Mouse (Mus musculus) hindbrain, embryonic 16.5 days (tissue): Measurements from ENCODE around the gene Lyrm1. TPM values are rescaled to one million over a fixed set of nuclear protein-coding genes. Genes with fewer than 3 reads are reported as not detected.

Source experiments
- ATAC-seq: fragments of 200-750 bp; cut with Nextera tagmentation; 2 replicates; pipeline ENCODE4 v1.8.0; 2017; ENCODE audit warnings: moderate TSS enrichment, moderate library complexity
- H3K27ac ChIP-seq: fragments of 300-500 bp; sonication (generic); 2 replicates; pipeline ENCODE4 v1.5.1; 2014; ENCODE audit warnings: low read depth, mild to moderate bottlenecking, control low read depth, low read length, moderate library complexity
- H3K27me3 ChIP-seq: fragments of 300-500 bp; sonication (generic); replicated peaks from 2 replicates; pipeline ENCODE4 v1.6.1; 2014; ENCODE audit warnings: low read length; ENCODE audit not compliant: control insufficient read depth, insufficient read depth
- H3K36me3 ChIP-seq: fragments of 300-500 bp; sonication (generic); 2 replicates; pipeline ENCODE4 v1.6.1; 2014; ENCODE audit warnings: mild to moderate bottlenecking, low read length, moderate library complexity, mixed read lengths; ENCODE audit not compliant: control insufficient read depth, insufficient read depth
- H3K4me1 ChIP-seq: fragments of 300-500 bp; sonication (generic); 2 replicates; pipeline ENCODE4 v1.6.1; 2014; ENCODE audit warnings: low read depth, low read length; ENCODE audit not compliant: control insufficient read depth, insufficient read depth
- H3K4me2 ChIP-seq: fragments of 300-500 bp; sonication (generic); 2 replicates; pipeline ENCODE4 v1.6.1; 2014; ENCODE audit warnings: mild to moderate bottlenecking, low read length, control low read depth, moderate library complexity
- H3K4me3 ChIP-seq: fragments of 300-500 bp; sonication (generic); 2 replicates; pipeline ENCODE4 v1.5.1; 2014; ENCODE audit warnings: mild to moderate bottlenecking, low read length, control low read depth, moderate library complexity
- H3K9ac ChIP-seq: fragments of 300-500 bp; sonication (generic); 2 replicates; pipeline ENCODE4 v1.6.1; 2014; ENCODE audit warnings: low read depth, mild to moderate bottlenecking, control low read depth, low read length, moderate library complexity
- H3K9me3 ChIP-seq: fragments of 300-500 bp; sonication (generic); 2 replicates; pipeline ENCODE4 v1.6.1; 2014; ENCODE audit warnings: mild to moderate bottlenecking, low read length, moderate library complexity; ENCODE audit not compliant: control insufficient read depth
- WGBS: fragments of 180-500 bp; shearing (Covaris S2); extraction: QIAGEN DNeasy Blood & Tissue Kit; methylation state at CpG from one replicate; pipeline ENCODE4 v1.1.7; 2014; 5-methylcytosine and 5-hydroxymethylcytosine counted together
- polyA plus RNA-seq: library from polyadenylated mRNA; unstranded; fragments of >200 nt; fragmentation: Nextera tagmentation; extraction: Ambion mirVana; gene quantifications from 2 replicates; pipeline ENCODE4 v1.2.1, GENCODE M21; 2015

Lyrm1 gene
- polyA plus RNA-seq = 19.2 and 21.0 TPM in 2 replicates

GRCm38 (mm10) chr7:119895639-119896512 is at the start of gene Lyrm1, which contains the start of gene Dcun1d3:
Gene Lyrm1, plus strand, starts transcription at chr7:119895861.
Gene Dcun1d3, minus strand, starts transcription at chr7:119896298.
- peak; percentile 99 for ATAC-seq
- WGBS = under 1% methylated on average over 63 of the region's 63 CpGs
- Histone ChIP-seq H3K4me1 (peaks cover 21% of the 10 kb centered on the region), H3K27ac (peak within 1 kb of the TSS; percentile 99), H3K9me3 (no peaks in the 10 kb centered on the region), H3K27me3 (no peaks in the 10 kb centered on the region), H3K9ac (peak within 1 kb of the TSS; percentile 91), H3K4me3 (peak within 1 kb of the TSS; percentile 82), H3K4me2 (peak within 1 kb of the TSS; percentile 81), H3K36me3 (no peaks in the 10 kb centered on the region)

DNA sequence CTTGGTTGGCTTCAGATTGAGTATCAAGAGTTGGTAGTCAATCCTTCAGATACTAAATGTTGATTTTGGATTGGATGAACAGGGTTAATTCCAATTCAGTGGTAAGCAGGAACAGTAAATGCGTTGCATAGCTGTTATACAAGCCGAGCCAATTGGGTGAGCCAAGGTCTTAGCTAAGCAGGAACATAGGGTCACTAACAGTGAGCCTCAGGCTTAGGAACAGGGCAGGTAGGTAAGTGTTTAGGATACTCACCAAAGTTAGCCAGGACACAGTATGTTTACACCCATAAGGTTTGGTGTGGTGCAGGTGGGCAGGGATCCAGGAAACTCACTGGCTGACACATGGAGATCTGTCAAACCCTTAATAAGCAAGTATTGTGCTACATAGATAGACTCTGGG is 48.3 kb upstream of the Lyrm1 start:
- Histone ChIP-seq H3K9me3 (no peaks in the 10 kb centered on the region), H3K4me2 (no peak overlapping the region), H3K27ac (no peak overlapping the region), H3K36me3 (no peaks in the 10 kb centered on the region; the same call in none of the 2 replicates), H3K27me3 (no peaks in the 10 kb centered on the region), H3K4me1 (no peaks in the 10 kb centered on the region), H3K4me3 (no peak overlapping the region), H3K9ac (no peak overlapping the region)
- WGBS = 97% methylated on average over 2 of the region's 2 CpGs
- no peak for ATAC-seq

GRCm38 (mm10) chr7:119849096-119849495 is 46.6 kb upstream of the Lyrm1 start:
- Histone ChIP-seq H3K9me3 (no peaks in the 10 kb centered on the region), H3K4me2 (no peak overlapping the region), H3K36me3 (no peaks in the 10 kb centered on the region; the same call in none of the 2 replicates), H3K4me3 (no peak overlapping the region), H3K27ac (no peak overlapping the region), H3K27me3 (no peaks in the 10 kb centered on the region), H3K4me1 (no peaks in the 10 kb centered on the region), H3K9ac (no peak overlapping the region)
- peak; percentile 67 for ATAC-seq
- WGBS = 0% methylated on average over 1 of the region's 1 CpGs

DNA sequence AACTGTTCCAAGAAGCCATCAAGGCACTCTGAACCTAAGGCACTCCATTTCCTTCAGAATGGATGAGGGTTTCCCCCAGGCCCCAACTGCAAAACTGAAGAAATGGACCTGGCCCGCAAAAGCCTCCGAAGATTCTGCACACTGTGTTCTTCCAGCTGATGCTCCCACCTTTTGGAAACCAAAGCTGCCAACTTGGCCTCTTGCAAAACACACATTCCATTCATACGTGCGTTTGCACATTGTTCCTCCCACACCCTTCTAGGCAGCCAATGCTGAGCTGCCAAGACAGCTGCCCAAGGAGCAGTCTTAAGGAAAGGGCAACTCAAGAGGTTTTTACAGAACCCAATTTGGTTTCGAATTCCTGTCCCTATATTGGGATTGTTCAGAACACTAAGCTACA is 44.9 kb upstream of the Lyrm1 start:
- Histone ChIP-seq H3K4me1 (no peaks in the 10 kb centered on the region), H3K9me3 (no peaks in the 10 kb centered on the region), H3K4me2 (no peak overlapping the region), H3K27ac (no peak overlapping the region), H3K4me3 (no peak overlapping the region), H3K36me3 (peaks cover 2% of the 10 kb centered on the region; the same call in 1 of the 2 replicates), H3K9ac (no peak overlapping the region), H3K27me3 (no peaks in the 10 kb centered on the region)
- ATAC-seq = no peak
- 75% methylated on average over 5 of the region's 5 CpGs for WGBS

GRCm38 (mm10) chr7:119852494-119852893 is 43.2 kb upstream of the Lyrm1 start:
- no peak for ATAC-seq

GRCm38 (mm10) chr7:119853186-119853585 is 42.5 kb upstream of the Lyrm1 start:
- 100% methylated on average over 1 of the region's 1 CpGs for WGBS
- Histone ChIP-seq H3K27me3 (no peaks in the 10 kb centered on the region), H3K4me2 (no peak overlapping the region), H3K9me3 (no peaks in the 10 kb centered on the region), H3K9ac (no peak overlapping the region), H3K4me1 (no peaks in the 10 kb centered on the region), H3K27ac (no peak overlapping the region), H3K36me3 (peaks cover 2% of the 10 kb centered on the region; the same call in 1 of the 2 replicates), H3K4me3 (no peak overlapping the region)
- ATAC-seq = no peak

More at GRCm38 (mm10) chr7:119852494-119852893, 43.2 kb upstream of the Lyrm1 start:
- Histone ChIP-seq H3K4me2 (no peak overlapping the region), H3K4me3 (no peak overlapping the region), H3K9ac (no peak overlapping the region), H3K27me3 (no peaks in the 10 kb centered on the region), H3K36me3 (peaks cover 2% of the 10 kb centered on the region; the same call in 1 of the 2 replicates), H3K27ac (no peak overlapping the region), H3K9me3 (no peaks in the 10 kb centered on the region), H3K4me1 (no peaks in the 10 kb centered on the region)

DNA sequence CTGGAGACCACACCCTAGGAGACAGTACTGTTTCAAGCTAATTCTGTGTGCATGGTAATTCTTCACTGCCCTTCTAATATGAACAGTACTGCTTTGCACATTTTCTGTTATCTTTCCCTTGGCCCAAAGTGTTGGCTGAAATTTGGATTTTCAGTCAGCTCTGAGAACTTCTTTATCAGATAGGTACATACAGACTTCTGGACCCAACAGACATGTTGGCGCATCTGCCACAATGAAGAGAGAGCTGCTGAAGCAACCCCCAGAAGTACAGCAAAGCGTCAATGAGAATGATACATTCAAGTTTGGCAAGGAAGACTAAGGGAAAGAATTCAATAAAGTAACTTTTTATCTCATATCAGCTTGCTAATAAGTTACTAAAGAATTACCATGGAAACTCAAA is 41.3 kb upstream of the Lyrm1 start:
- H3K4me3 ChIP-seq = no peak overlapping the region
- H3K9me3 ChIP-seq = no peaks in the 10 kb centered on the region
- no peak for ATAC-seq
- H3K4me1 ChIP-seq = no peaks in the 10 kb centered on the region
- H3K9ac ChIP-seq = no peak overlapping the region
- H3K27ac ChIP-seq = no peak overlapping the region
- WGBS = 97% methylated on average over 2 of the region's 2 CpGs
- no peak overlapping the region for H3K4me2 ChIP-seq
- H3K36me3 ChIP-seq = peaks cover 5% of the 10 kb centered on the region; the same call in 1 of the 2 replicates
- H3K27me3 ChIP-seq = no peaks in the 10 kb centered on the region

GRCm38 (mm10) chr7:119855031-119855430 is 40.6 kb upstream of the Lyrm1 start:
- H3K36me3 ChIP-seq = peaks cover 6% of the 10 kb centered on the region; the same call in 1 of the 2 replicates
- no peak overlapping the region for H3K27ac ChIP-seq
- H3K9me3 ChIP-seq = no peaks in the 10 kb centered on the region
- no peak overlapping the region for H3K4me2 ChIP-seq
- no peaks in the 10 kb centered on the region for H3K27me3 ChIP-seq
- no peak overlapping the region for H3K4me3 ChIP-seq
- no peak for ATAC-seq
- H3K4me1 ChIP-seq = no peaks in the 10 kb centered on the region
- no peak overlapping the region for H3K9ac ChIP-seq

GRCm38 (mm10) chr7:119859476-119859875 is 36.2 kb upstream of the Lyrm1 start:
- no peaks in the 10 kb centered on the region for H3K9me3 ChIP-seq
- no peak overlapping the region for H3K9ac ChIP-seq

More at GRCm38 (mm10) chr7:119859476-119859875, 36.2 kb upstream of the Lyrm1 start:
- Histone ChIP-seq H3K4me2 (no peak overlapping the region), H3K4me1 (peaks cover 9% of the 10 kb centered on the region), H3K36me3 (peaks cover 4% of the 10 kb centered on the region; the same call in 1 of the 2 replicates), H3K4me3 (no peak overlapping the region), H3K27me3 (no peaks in the 10 kb centered on the region), H3K27ac (no peak overlapping the region)
- no peak for ATAC-seq
- 80% methylated on average over 6 of the region's 6 CpGs for WGBS
